Mouse (Mus musculus) spleen, postnatal 14 days (tissue): Measurements from ENCODE around the gene Sdha.

Experiments used
- DNase-seq, 2 experiments: peaks; one replicate each; pipeline ENCODE4 v3.0.0; 2021 to 2022; ENCODE audit warnings: low spot score in 2 of 2

Sdha gene

GRCm38 (mm10) chr13:74302050-74303037 lies 47.7 kb downstream of the Sdha start:
- DNase-seq: no peak

GRCm38 (mm10) chr13:74301607-74301984 lies 48.5 kb downstream of the Sdha start:
- no peak for DNase-seq

GRCm38 (mm10) chr13:74300925-74301606 lies 49.0 kb downstream of the Sdha start:
- DNase-seq: peak; percentile 12 to 39

DNA sequence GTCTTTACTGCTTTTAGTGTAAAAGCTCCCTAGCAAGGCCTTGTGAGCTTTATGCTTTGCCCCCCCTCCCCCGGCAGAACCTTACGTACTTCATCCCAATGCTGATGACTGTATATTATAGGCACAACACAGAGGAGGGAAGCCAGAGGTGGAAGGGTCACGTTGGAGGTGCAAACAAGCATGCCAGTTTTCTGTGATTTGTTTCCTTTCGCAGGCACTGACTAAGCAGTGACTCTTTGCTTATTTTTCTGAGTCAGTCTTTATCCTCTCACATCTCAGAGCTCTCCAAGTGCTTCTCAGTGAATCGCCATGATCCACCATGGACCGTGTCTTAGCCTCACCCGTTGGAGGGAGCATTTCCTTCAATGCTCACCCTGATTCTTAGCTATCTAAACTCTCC lies 53.7 kb downstream of the Sdha start:
- DNase-seq: no peak

- peak in 1 of 2 experiments; percentile 3 for DNase-seq
Measured at GRCm38 (mm10) chr13:74292167-74292566, 57.9 kb downstream of the Sdha start, which contains the start of gene Ahrr. Gene Ahrr, minus strand, starts transcription at chr13:74292331.

- no peak for DNase-seq
Measured at GRCm38 (mm10) chr13:74289646-74290045, 60.4 kb downstream of the Sdha start.

GRCm38 (mm10) chr13:74282299-74282698 lies 67.8 kb downstream of the Sdha start:
- DNase-seq: no peak

DNA sequence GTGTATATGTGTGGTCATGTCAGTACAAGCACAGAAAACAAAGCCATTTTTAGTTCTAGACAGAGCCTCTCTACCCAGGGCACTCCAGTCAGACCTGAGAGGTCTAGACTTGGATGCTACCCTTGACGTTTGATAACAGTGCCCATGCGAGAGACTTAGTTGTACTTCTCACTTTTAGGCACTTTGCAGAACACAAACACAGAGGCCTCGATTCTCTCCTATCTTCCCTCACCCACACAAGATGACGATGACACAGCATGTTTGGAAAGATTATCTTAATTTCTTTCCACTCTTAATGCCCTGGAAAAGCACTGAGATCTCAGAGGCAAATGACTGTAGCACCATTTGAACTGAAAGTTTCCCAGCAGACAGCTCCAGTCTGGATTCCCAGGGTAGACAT lies 74.4 kb downstream of the Sdha start:
- DNase-seq: no peak
